Mouse (Mus musculus) lung, embryonic 16.5 days (tissue): ENCODE data around the gene Padi6. TPM values are rescaled to one million over a fixed set of nuclear protein-coding genes. Genes with fewer than 3 reads are reported as not detected.
A peak's percentile ranks its signal among the peaks of the same experiment; 100 is the strongest.

Experiments
- ATAC-seq: fragments of 200-750 bp; cut with Nextera tagmentation; 2 replicates; pipeline ENCODE4 v1.8.0; 2017; ENCODE audit warnings: low read depth, mild to moderate bottlenecking, moderate library complexity
- H3K27ac ChIP-seq: fragments of 300-500 bp; sonication (generic); 2 replicates; pipeline ENCODE4 v1.5.1; 2014; ENCODE audit warnings: mild to moderate bottlenecking, control low read depth, low read length
- H3K27me3 ChIP-seq: fragments of 300-500 bp; sonication (generic); 2 replicates; pipeline ENCODE4 v1.6.1; 2014; ENCODE audit warnings: low read depth, low read length, mixed read lengths; ENCODE audit not compliant: control insufficient read depth, insufficient read depth
- H3K36me3 ChIP-seq: fragments of 300-500 bp; sonication (generic); 2 replicates; pipeline ENCODE4 v1.6.1; 2014; ENCODE audit warnings: low read length; ENCODE audit not compliant: control insufficient read depth, insufficient read depth
- H3K4me1 ChIP-seq: fragments of 300-500 bp; sonication (generic); replicated peaks from 2 replicates; pipeline ENCODE4 v1.6.1; 2014; ENCODE audit warnings: low read length, mixed read lengths; ENCODE audit not compliant: control insufficient read depth, insufficient read depth
- H3K4me2 ChIP-seq: fragments of 300-500 bp; sonication (generic); 2 replicates; pipeline ENCODE4 v1.6.1; 2014; ENCODE audit warnings: low read depth, low read length, control low read depth
- H3K4me3 ChIP-seq: fragments of 300-500 bp; sonication (generic); 2 replicates; pipeline ENCODE4 v1.5.1; 2014; ENCODE audit warnings: mild to moderate bottlenecking, low read length, control low read depth
- H3K9ac ChIP-seq: fragments of 300-500 bp; sonication (generic); 2 replicates; pipeline ENCODE4 v1.6.1; 2014; ENCODE audit warnings: low read length, control low read depth
- H3K9me3 ChIP-seq: fragments of 300-500 bp; sonication (generic); 2 replicates; pipeline ENCODE4 v1.6.1; 2016; ENCODE audit warnings: low read length; ENCODE audit not compliant: control insufficient read depth
- WGBS: fragments of 180-500 bp; shearing (Covaris S2); extraction: QIAGEN DNeasy Blood & Tissue Kit; methylation state at CpG from one replicate; pipeline ENCODE4 v1.1.7; 2014; 5-methylcytosine and 5-hydroxymethylcytosine counted together
- polyA plus RNA-seq: library from polyadenylated mRNA; unstranded; fragments of >200 nt; fragmentation: Nextera tagmentation; extraction: Ambion mirVana; gene quantifications from 2 replicates; pipeline ENCODE4 v1.2.1, GENCODE M21; 2015

Padi6 gene
- polyA plus RNA-seq, 1 experiment from 2014 or later, result not detected

DNA sequence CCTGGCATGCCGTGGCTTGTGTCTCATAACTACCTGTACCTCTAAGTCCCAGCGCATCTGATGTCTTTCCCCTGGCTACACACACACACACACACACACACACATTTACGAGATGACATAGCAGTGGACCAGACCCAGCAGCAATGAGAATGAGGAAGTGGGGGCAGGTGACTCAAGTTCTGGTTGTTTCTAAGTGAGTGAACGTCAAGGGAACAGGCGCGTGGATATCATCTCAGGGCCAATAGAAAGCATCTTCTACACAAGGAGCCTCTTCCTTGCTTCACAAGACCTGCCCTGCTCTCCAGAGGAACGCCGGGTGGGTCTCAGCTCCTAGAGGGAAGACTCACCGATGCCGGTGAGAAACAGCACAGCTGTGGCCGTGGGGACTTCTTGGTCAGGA is 1.8 kb downstream of the Padi6 start:
- no peak overlapping the region for H3K9ac ChIP-seq
- no peak overlapping the region for H3K4me3 ChIP-seq
- no peaks in the 10 kb centered on the region for H3K4me1 ChIP-seq
- no peak for ATAC-seq
- H3K27me3 ChIP-seq, result no peaks in the 10 kb centered on the region
- H3K4me2 ChIP-seq, result no peak overlapping the region
- 82% methylated on average over 11 of the region's 11 CpGs for WGBS
- no peaks in the 10 kb centered on the region for H3K9me3 ChIP-seq
- H3K27ac ChIP-seq, result no peak overlapping the region
- H3K36me3 ChIP-seq, result no peaks in the 10 kb centered on the region

DNA sequence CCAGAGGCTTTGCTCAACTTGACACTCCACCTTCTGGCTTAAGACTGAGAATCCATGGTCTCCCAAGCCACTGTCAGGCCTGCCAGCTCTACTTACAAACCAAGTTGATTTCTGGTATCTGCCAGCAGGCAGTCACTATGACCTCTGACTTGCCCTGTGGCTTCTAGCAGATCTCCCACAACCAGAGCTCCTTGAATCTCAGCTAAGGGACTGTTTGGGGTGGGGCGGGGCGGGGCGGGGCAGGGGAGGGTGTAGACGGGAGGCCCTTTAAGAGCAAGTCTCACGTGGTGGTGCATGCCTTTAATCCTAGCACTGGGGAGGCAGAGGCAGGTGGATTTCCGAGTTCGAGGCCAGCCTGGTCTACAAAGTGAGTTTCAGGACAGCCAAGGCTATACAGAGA is 9.6 kb downstream of the Padi6 start:
- Histone ChIP-seq H3K4me1 (no peaks in the 10 kb centered on the region), H3K36me3 (no peaks in the 10 kb centered on the region), H3K9ac (no peak overlapping the region), H3K4me2 (no peak overlapping the region), H3K9me3 (no peaks in the 10 kb centered on the region), H3K27ac (no peak overlapping the region), H3K4me3 (no peak overlapping the region), H3K27me3 (no peaks in the 10 kb centered on the region)
- ATAC-seq, result no peak
- WGBS, result 59% methylated on average over 7 of the region's 7 CpGs

GRCm38 (mm10) chr4:140731654-140732053 is 10.8 kb downstream of the Padi6 start:
- no peaks in the 10 kb centered on the region for H3K36me3 ChIP-seq
- H3K27ac ChIP-seq, result no peak overlapping the region
- H3K27me3 ChIP-seq, result no peaks in the 10 kb centered on the region
- ATAC-seq, result no peak
- H3K9ac ChIP-seq, result no peak overlapping the region
- H3K4me3 ChIP-seq, result no peak overlapping the region
- H3K9me3 ChIP-seq, result no peaks in the 10 kb centered on the region
- H3K4me1 ChIP-seq, result no peaks in the 10 kb centered on the region
- no peak overlapping the region for H3K4me2 ChIP-seq
- WGBS, result 68% methylated on average over 4 of the region's 4 CpGs

GRCm38 (mm10) chr4:140726907-140727306 is 15.5 kb downstream of the Padi6 start:
- Histone ChIP-seq H3K27ac (no peak overlapping the region), H3K4me3 (no peak overlapping the region), H3K4me2 (no peak overlapping the region), H3K9me3 (no peaks in the 10 kb centered on the region), H3K4me1 (no peaks in the 10 kb centered on the region), H3K9ac (no peak overlapping the region), H3K36me3 (peaks cover 6% of the 10 kb centered on the region), H3K27me3 (no peaks in the 10 kb centered on the region)
- ATAC-seq, result no peak
- WGBS, result 80% methylated on average over 12 of the region's 12 CpGs

- H3K27ac ChIP-seq, result no peak overlapping the region
- peaks cover 26% of the 10 kb centered on the region for H3K36me3 ChIP-seq
- 62% methylated on average over 6 of the region's 6 CpGs for WGBS
- H3K4me1 ChIP-seq, result 0 out of 2 replicates have a peak, but pooled peaks cover 3% of the 10 kb centered on the region
- no peaks in the 10 kb centered on the region for H3K9me3 ChIP-seq
- H3K4me3 ChIP-seq, result no peak overlapping the region
- H3K27me3 ChIP-seq, result no peaks in the 10 kb centered on the region
- H3K4me2 ChIP-seq, result no peak overlapping the region
- ATAC-seq, result no peak
- no peak overlapping the region; the same call in 1 of the 2 replicates for H3K9ac ChIP-seq
These were observed 17.7 kb downstream of the Padi6 start for GRCm38 (mm10) chr4:140724739-140725138.

DNA sequence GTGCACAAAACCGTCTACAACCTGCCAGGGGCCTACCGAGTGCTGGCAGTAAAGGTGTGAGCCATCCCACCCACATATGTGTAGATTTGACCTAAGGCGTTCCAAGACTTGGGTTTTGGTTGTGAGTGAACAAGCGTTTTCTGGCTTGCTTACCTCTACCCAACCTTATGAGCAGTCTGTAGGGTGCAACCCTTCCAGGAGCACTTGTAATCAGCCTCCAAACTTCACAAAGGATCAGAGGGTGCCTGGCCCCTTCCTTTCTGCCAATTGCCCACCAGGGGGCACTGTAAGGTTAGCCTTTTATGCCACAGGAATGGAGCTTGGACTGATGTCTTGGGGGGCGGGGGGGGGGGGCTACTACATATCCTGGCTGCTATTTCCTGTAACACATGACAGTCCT is 18.6 kb downstream of the Padi6 start:
- Histone ChIP-seq H3K27me3 (no peaks in the 10 kb centered on the region), H3K4me1 (0 out of 2 replicates have a peak, but pooled peaks cover 3% of the 10 kb centered on the region), H3K36me3 (peaks cover 28% of the 10 kb centered on the region), H3K9ac (no peak overlapping the region), H3K4me2 (no peak overlapping the region), H3K4me3 (no peak overlapping the region), H3K9me3 (no peaks in the 10 kb centered on the region), H3K27ac (no peak overlapping the region)
- 50% methylated on average over 5 of the region's 5 CpGs for WGBS
- ATAC-seq, result peak; percentile 26; the same call in 1 of the 2 replicates

DNA sequence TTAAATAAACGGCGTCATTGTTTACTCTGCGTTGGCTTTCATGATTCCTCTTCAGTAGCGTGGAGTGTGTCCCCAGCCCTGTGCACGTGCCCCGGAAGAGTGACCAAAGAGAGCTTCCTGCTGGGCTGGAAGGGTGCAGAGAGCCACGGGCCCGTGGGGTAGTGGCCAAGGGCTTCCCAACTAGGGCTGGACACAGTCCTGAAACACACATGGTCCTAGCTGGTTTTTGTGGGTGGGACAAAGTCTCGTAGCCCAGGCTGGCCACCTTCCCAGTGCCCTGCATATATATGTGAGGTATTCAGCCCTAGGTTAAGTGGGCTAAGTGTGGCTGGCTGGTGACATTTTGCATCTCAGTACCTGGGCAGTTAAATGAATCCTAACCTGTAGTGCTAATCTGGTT is 19.3 kb downstream of the Padi6 start:
- H3K4me1 ChIP-seq, result 0 out of 2 replicates have a peak, but pooled peaks cover 3% of the 10 kb centered on the region
- H3K27ac ChIP-seq, result no peak overlapping the region
- no peaks in the 10 kb centered on the region for H3K27me3 ChIP-seq
- H3K36me3 ChIP-seq, result peaks cover 33% of the 10 kb centered on the region
- WGBS, result 67% methylated on average over 9 of the region's 9 CpGs
- no peak overlapping the region for H3K9ac ChIP-seq
- ATAC-seq, result no peak
- H3K4me3 ChIP-seq, result no peak overlapping the region
- no peaks in the 10 kb centered on the region for H3K9me3 ChIP-seq
- H3K4me2 ChIP-seq, result no peak overlapping the region

- H3K9me3 ChIP-seq, result no peaks in the 10 kb centered on the region
- WGBS, result 72% methylated on average over 9 of the region's 9 CpGs
- 0 out of 2 replicates have a peak overlapping the region, but pooled peaks have one; percentile 30 for H3K27ac ChIP-seq
- H3K4me3 ChIP-seq, result no peak overlapping the region
- H3K4me2 ChIP-seq, result no peak overlapping the region
- H3K4me1 ChIP-seq, result 0 out of 2 replicates have a peak, but pooled peaks cover 3% of the 10 kb centered on the region
- no peaks in the 10 kb centered on the region for H3K27me3 ChIP-seq
- no peak overlapping the region for H3K9ac ChIP-seq
- ATAC-seq, result no peak
- peaks cover 38% of the 10 kb centered on the region for H3K36me3 ChIP-seq
These were observed 19.7 kb downstream of the Padi6 start for GRCm38 (mm10) chr4:140722710-140723109.

DNA sequence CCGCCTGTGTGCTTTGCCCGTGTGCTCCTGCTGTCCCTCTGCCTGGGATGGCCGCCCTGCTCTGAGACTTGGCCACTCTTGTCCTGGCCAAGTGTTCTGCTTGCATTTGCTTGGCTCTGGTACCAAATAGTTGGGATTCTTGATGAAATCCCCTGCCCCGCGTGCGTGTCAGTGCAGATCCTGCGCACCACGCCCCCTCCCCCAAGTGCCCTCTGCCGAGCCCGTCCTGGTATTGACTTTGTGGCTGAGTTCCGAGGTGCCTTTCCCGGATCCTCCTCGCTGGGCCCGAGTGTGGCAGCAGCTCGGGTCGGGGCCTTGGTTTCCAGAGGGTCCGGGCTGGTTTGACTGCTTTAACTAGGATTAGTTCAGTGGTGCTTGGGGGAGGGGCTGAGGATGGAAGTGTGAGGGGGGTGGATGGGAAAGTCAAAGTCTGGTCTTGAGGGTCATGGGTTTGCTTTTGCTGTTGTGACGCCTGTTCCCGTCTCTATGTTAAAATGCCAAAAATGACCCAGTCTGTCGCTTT is 20.4 kb downstream of the Padi6 start:
- 0 out of 2 replicates have a peak, but pooled peaks have one; percentile 19 for ATAC-seq
- Histone ChIP-seq H3K4me2 (no peak overlapping the region), H3K36me3 (peaks cover 42% of the 10 kb centered on the region), H3K4me1 (0 out of 2 replicates have a peak, but pooled peaks cover 3% of the 10 kb centered on the region), H3K4me3 (no peak overlapping the region), H3K27ac (no peak overlapping the region), H3K9me3 (no peaks in the 10 kb centered on the region), H3K9ac (no peak overlapping the region; the same call in 1 of the 2 replicates), H3K27me3 (no peaks in the 10 kb centered on the region)
- 57% methylated on average over 20 of the region's 20 CpGs for WGBS
